Mouse (Mus musculus) layer of hippocampus, adult 9-11 months (tissue): ENCODE measurements at regions not wholly inside any gene's neighbourhood (a gene's known extent, or its start where the extent isn't known, plus 50 kb on each side); places are given as distances from the start of the nearest gene placed in this dataset.

ENCODE experiments used
- DNase-seq: peaks from one replicate; pipeline ENCODE4 v3.0.0; 2022

DNA sequence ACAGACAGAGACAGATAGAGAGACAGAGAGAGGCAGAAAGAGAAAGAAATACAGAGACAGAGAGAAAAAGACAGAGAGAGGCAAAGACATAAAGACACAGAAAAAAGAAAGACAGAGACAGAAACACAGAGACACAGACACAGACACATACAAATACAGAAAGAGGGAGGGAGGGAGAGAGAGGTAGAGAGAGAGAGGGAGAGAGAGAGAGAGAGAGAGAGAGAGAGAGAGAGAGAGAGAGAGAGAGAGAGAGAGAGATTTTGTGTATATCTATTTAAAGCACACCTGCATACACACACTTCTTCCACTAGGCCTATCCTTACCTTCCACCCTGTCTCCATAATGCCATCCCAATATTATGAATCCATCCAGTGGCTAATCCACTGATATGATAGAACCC is 261.8 kb upstream of the Setmar start:
- DNase-seq: no peak
